Mouse (Mus musculus) heart, embryonic 11.5 days (tissue): ENCODE measurements around the gene Atp5d. TPM values are rescaled to one million over a fixed set of nuclear protein-coding genes. Genes with fewer than 3 reads are reported as not detected.

ENCODE experiments used
- ATAC-seq: fragments of 200-750 bp; cut with Nextera tagmentation; replicated peaks from 2 replicates; pipeline ENCODE4 v1.8.0; 2017; ENCODE audit warnings: moderate library complexity; ENCODE audit not compliant: insufficient number of reproducible peaks, low FRiP score, low TSS enrichment
- H3K27ac ChIP-seq: fragments of 300-500 bp; sonication (generic); 2 replicates; pipeline ENCODE4 v1.5.1; 2014; ENCODE audit warnings: mild to moderate bottlenecking, low read depth, low read length
- H3K27me3 ChIP-seq: fragments of 300-500 bp; sonication (generic); 2 replicates; pipeline ENCODE4 v1.6.1; 2014; ENCODE audit warnings: mild to moderate bottlenecking, low read length, mixed read lengths; ENCODE audit not compliant: control insufficient read depth, insufficient read depth
- H3K36me3 ChIP-seq: fragments of 300-500 bp; sonication (generic); 2 replicates; pipeline ENCODE4 v1.6.1; 2014; ENCODE audit warnings: mild to moderate bottlenecking, low read length, moderate library complexity, mixed read lengths; ENCODE audit not compliant: control insufficient read depth, insufficient read depth
- H3K4me1 ChIP-seq: fragments of 300-500 bp; sonication (generic); 2 replicates; pipeline ENCODE4 v1.6.1; 2014; ENCODE audit warnings: low read length; ENCODE audit not compliant: control insufficient read depth, insufficient read depth
- H3K4me2 ChIP-seq: fragments of 300-500 bp; sonication (generic); 2 replicates; pipeline ENCODE4 v1.6.1; 2014; ENCODE audit warnings: mild to moderate bottlenecking, moderate library complexity
- H3K4me3 ChIP-seq: fragments of 300-500 bp; sonication (generic); 2 replicates; pipeline ENCODE4 v1.5.1; 2014; ENCODE audit warnings: low read depth, low read length
- H3K9ac ChIP-seq: fragments of 300-500 bp; sonication (generic); 2 replicates; pipeline ENCODE4 v1.6.1; 2014; ENCODE audit warnings: mild to moderate bottlenecking, low read depth, low read length, moderate library complexity
- H3K9me3 ChIP-seq: fragments of 300-500 bp; sonication (generic); replicated peaks from 2 replicates; pipeline ENCODE4 v1.6.1; 2016; ENCODE audit warnings: low read length; ENCODE audit not compliant: control insufficient read depth
- WGBS: fragments of 180-500 bp; shearing (Covaris S2); extraction: QIAGEN DNeasy Blood & Tissue Kit; methylation state at CpG from one replicate; pipeline ENCODE4 v1.1.7; 2014; ENCODE audit not compliant: insufficient replicate concordance; 5-methylcytosine and 5-hydroxymethylcytosine counted together
- polyA plus RNA-seq: library from polyadenylated mRNA; unstranded; fragments of >200 nt; fragmentation: Nextera tagmentation; extraction: Ambion mirVana; gene quantifications from 2 replicates; pipeline ENCODE4 v1.2.1, GENCODE M21; 2014

The Atp5d gene
- polyA plus RNA-seq, 1 experiment from 2014 or later: 785 TPM

GRCm38 (mm10) chr10:80114341-80115284, 23.8 kb upstream of the Atp5d start:
- Histone ChIP-seq H3K27me3 (no peaks in the 10 kb centered on the region), H3K9me3 (no peaks in the 10 kb centered on the region), H3K27ac (peak overlapping the region; percentile 90), H3K4me2 (peak overlapping the region; percentile 73), H3K9ac (peak overlapping the region; percentile 85), H3K36me3 (0 out of 2 replicates have a peak, but pooled peaks cover 2% of the 10 kb centered on the region), H3K4me1 (peaks cover 20% of the 10 kb centered on the region), H3K4me3 (peak overlapping the region; percentile 94)
- ATAC-seq: no peak; the same call in 1 of the 2 replicates
- 2% methylated on average over 27 of the region's 27 CpGs for WGBS

- H3K36me3 ChIP-seq: 0 out of 2 replicates have a peak, but pooled peaks cover 2% of the 10 kb centered on the region
- H3K27me3 ChIP-seq: no peaks in the 10 kb centered on the region
- peak within 1 kb of the TSS; percentile 94 for H3K4me3 ChIP-seq
- under 1% methylated on average over 68 of the region's 70 CpGs for WGBS
- H3K4me1 ChIP-seq: peaks cover 24% of the 10 kb centered on the region
- no peaks in the 10 kb centered on the region for H3K9me3 ChIP-seq
- ATAC-seq: peak; percentile 97
- peak within 1 kb of the TSS; percentile 90 for H3K27ac ChIP-seq
- peak within 1 kb of the TSS; percentile 94 for H3K9ac ChIP-seq
- peak within 1 kb of the TSS; percentile 96 for H3K4me2 ChIP-seq
Observed at GRCm38 (mm10) chr10:80115290-80115943, 23.0 kb upstream of the Atp5d start, which contains the start of gene Stk11. Stk11 (plus strand) TSS chr10:80115803.

GRCm38 (mm10) chr10:80115944-80116335, 22.5 kb upstream of the Atp5d start:
- Histone ChIP-seq H3K9me3 (no peaks in the 10 kb centered on the region), H3K4me3 (peak overlapping the region; percentile 94), H3K27ac (peak overlapping the region; percentile 83), H3K4me1 (peaks cover 24% of the 10 kb centered on the region), H3K36me3 (0 out of 2 replicates have a peak, but pooled peaks cover 2% of the 10 kb centered on the region), H3K4me2 (peak overlapping the region; percentile 96), H3K9ac (peak overlapping the region; percentile 94), H3K27me3 (no peaks in the 10 kb centered on the region)
- under 1% methylated on average over 63 of the region's 63 CpGs for WGBS
- no peak for ATAC-seq

GRCm38 (mm10) chr10:80116563-80116926, 21.9 kb upstream of the Atp5d start:
- ATAC-seq: no peak
- peak overlapping the region; percentile 96 for H3K4me2 ChIP-seq
- under 1% methylated on average over 27 of the region's 27 CpGs for WGBS
- H3K36me3 ChIP-seq: 0 out of 2 replicates have a peak, but pooled peaks cover 2% of the 10 kb centered on the region
- peak overlapping the region; percentile 73 for H3K27ac ChIP-seq
- peaks cover 24% of the 10 kb centered on the region for H3K4me1 ChIP-seq
- H3K9me3 ChIP-seq: no peaks in the 10 kb centered on the region
- peak overlapping the region; percentile 94 for H3K4me3 ChIP-seq
- H3K27me3 ChIP-seq: no peaks in the 10 kb centered on the region
- peak overlapping the region; percentile 94 for H3K9ac ChIP-seq

GRCm38 (mm10) chr10:80116927-80117691, 21.3 kb upstream of the Atp5d start:
- Histone ChIP-seq H3K4me1 (peaks cover 24% of the 10 kb centered on the region), H3K27ac (peak overlapping the region; percentile 73), H3K9me3 (no peaks in the 10 kb centered on the region), H3K27me3 (no peaks in the 10 kb centered on the region), H3K9ac (peak overlapping the region; percentile 94), H3K4me3 (peak overlapping the region; percentile 94), H3K36me3 (peaks cover 7% of the 10 kb centered on the region; the same call in 1 of the 2 replicates), H3K4me2 (peak overlapping the region; percentile 96)
- ATAC-seq: no peak
- 3% methylated on average over 30 of the region's 30 CpGs for WGBS

- Histone ChIP-seq H3K36me3 (peaks cover 8% of the 10 kb centered on the region; the same call in 1 of the 2 replicates), H3K4me1 (peaks cover 24% of the 10 kb centered on the region), H3K9ac (peak overlapping the region; percentile 94), H3K9me3 (no peaks in the 10 kb centered on the region), H3K4me3 (peak overlapping the region; percentile 94), H3K27me3 (no peaks in the 10 kb centered on the region), H3K4me2 (peak overlapping the region; percentile 96), H3K27ac (peak overlapping the region; percentile 73)
- 59% methylated on average over 1 of the region's 1 CpGs for WGBS
- no peak for ATAC-seq
Observed at GRCm38 (mm10) chr10:80117736-80118135, 20.7 kb upstream of the Atp5d start.

- Histone ChIP-seq H3K4me2 (peak overlapping the region; percentile 96), H3K36me3 (peaks cover 8% of the 10 kb centered on the region; the same call in 1 of the 2 replicates), H3K27ac (no peak overlapping the region), H3K4me1 (peaks cover 24% of the 10 kb centered on the region), H3K9me3 (no peaks in the 10 kb centered on the region), H3K27me3 (no peaks in the 10 kb centered on the region), H3K4me3 (peak overlapping the region; percentile 94; the same call in 1 of the 2 replicates), H3K9ac (peak overlapping the region; percentile 44)
- WGBS: 90% methylated on average over 6 of the region's 6 CpGs
- ATAC-seq: no peak
Observed at GRCm38 (mm10) chr10:80118552-80118951, 19.9 kb upstream of the Atp5d start.

GRCm38 (mm10) chr10:80120146-80120545, 18.3 kb upstream of the Atp5d start:
- no peak overlapping the region for H3K27ac ChIP-seq
- no peaks in the 10 kb centered on the region for H3K9me3 ChIP-seq
- H3K36me3 ChIP-seq: peaks cover 13% of the 10 kb centered on the region
- H3K9ac ChIP-seq: no peak overlapping the region
- no peak for ATAC-seq
- 0 out of 2 replicates have a peak overlapping the region, but pooled peaks have one; percentile 4 for H3K4me2 ChIP-seq
- peaks cover 26% of the 10 kb centered on the region for H3K4me1 ChIP-seq
- H3K27me3 ChIP-seq: no peaks in the 10 kb centered on the region
- H3K4me3 ChIP-seq: no peak overlapping the region
- 73% methylated on average over 2 of the region's 2 CpGs for WGBS
